Mouse (Mus musculus) mesoderm, embryonic 11.5 days (tissue): Measurements from ENCODE around the gene Card10.

Experiments used
- DNase-seq: peaks from one replicate; pipeline ENCODE4 v3.0.0-alpha.2; 2012; ENCODE audit warnings: low read depth, low spot score

Card10 gene

GRCm38 (mm10) chr15:78801971-78802741, 686 bp downstream of the Card10 start:
- no peak for DNase-seq

GRCm38 (mm10) chr15:78801571-78801970, 1.3 kb downstream of the Card10 start:
- DNase-seq = no peak

GRCm38 (mm10) chr15:78799029-78799428, 3.8 kb downstream of the Card10 start:
- no peak for DNase-seq

- DNase-seq = no peak
Observed at GRCm38 (mm10) chr15:78797060-78797329, 5.8 kb downstream of the Card10 start.

GRCm38 (mm10) chr15:78796196-78797059, 6.4 kb downstream of the Card10 start:
- DNase-seq = peak; percentile 58

GRCm38 (mm10) chr15:78790990-78791389, 11.9 kb downstream of the Card10 start:
- DNase-seq = no peak

- no peak for DNase-seq
Observed at GRCm38 (mm10) chr15:78790451-78790850, 12.4 kb downstream of the Card10 start.

- no peak for DNase-seq
Observed at GRCm38 (mm10) chr15:78789721-78790323, 13.0 kb downstream of the Card10 start.

GRCm38 (mm10) chr15:78788042-78788441, 14.8 kb downstream of the Card10 start:
- no peak for DNase-seq

GRCm38 (mm10) chr15:78787287-78787856, 15.5 kb downstream of the Card10 start:
- no peak for DNase-seq

GRCm38 (mm10) chr15:78786411-78786818, 16.4 kb downstream of the Card10 start:
- no peak for DNase-seq

- DNase-seq = no peak
Observed at GRCm38 (mm10) chr15:78785961-78786360, 16.9 kb downstream of the Card10 start.

GRCm38 (mm10) chr15:78785258-78785657, 17.6 kb downstream of the Card10 start:
- no peak for DNase-seq

GRCm38 (mm10) chr15:78784520-78784919, 18.3 kb downstream of the Card10 start:
- no peak for DNase-seq

GRCm38 (mm10) chr15:78782348-78783103, 20.3 kb downstream of the Card10 start:
- DNase-seq = no peak

GRCm38 (mm10) chr15:78780908-78781307, 21.9 kb downstream of the Card10 start:
- DNase-seq = no peak

- DNase-seq = no peak
Observed at GRCm38 (mm10) chr15:78780359-78780758, 22.5 kb downstream of the Card10 start.

- no peak for DNase-seq
Observed at GRCm38 (mm10) chr15:78779690-78780089, 23.2 kb downstream of the Card10 start.

GRCm38 (mm10) chr15:78779253-78779652, 23.6 kb downstream of the Card10 start:
- DNase-seq = no peak

GRCm38 (mm10) chr15:78778077-78778870, 24.6 kb downstream of the Card10 start:
- DNase-seq = peak; percentile 93
